12 mouse cellular contexts compared by ENCODE assay signal in the genomic region with DNA sequence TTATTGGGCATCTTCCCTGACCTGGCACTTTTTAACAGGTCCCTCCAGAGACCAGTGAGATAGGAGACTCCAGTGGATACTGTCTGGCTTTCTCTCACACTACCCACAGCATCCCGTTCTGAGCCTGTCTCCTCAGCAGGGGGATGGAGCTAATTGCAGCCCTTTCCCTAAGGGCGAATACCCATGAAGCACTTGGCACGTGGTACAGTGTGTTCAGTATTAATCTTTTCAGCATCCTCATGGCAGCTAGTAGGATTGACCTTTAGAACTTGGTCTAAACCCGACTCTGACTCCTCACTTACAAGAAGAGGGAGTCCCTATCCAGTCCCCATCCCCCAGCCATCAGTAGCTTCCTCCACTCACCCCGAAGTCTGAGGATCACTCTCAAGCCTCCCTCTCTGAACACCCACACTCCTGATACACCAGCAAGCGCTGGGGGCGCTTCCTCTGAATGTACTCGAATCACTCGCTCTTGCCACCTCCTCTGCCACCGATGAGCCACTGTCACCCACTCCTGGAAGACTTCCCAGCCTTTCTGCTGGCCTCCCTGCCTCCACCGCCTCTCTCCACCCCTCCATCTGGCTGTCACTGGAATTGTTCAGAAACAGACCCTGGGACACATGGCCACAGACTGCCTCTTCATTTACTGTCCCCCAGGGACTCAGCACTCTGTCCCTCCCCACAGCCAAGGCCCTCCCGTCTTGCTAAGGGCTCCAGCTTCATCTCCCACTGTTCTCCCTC. TPM values are rescaled to one million over a fixed set of nuclear protein-coding genes. Genes with fewer than 3 reads are reported as not detected.
DNase-seq lines count a peak whose midpoint lies in the region; ATAC-seq and TF ChIP-seq lines count a peak whose summit lies in the region.
"Had no signal": no experiment of that assay in that cellular context is flagged by ENCODE, and none has a peak within 500 bp of the region (broad histone marks: within the 10 kb centered on the region; RNA-seq: fewer than 3 reads in every experiment).

No protein-coding gene starts in this region.

- DNase-seq in lung, postnatal 14 days = no peak
- peak; percentile 68 for DNase-seq in left cerebral cortex, adult 11 months (ENCODE audit: low spot score)
- DNase-seq in urinary bladder, postnatal 10 days (ENCODE audit: low spot score) = no peak
- no peak for DNase-seq in spleen, adult 12 weeks (ENCODE audit: low spot score)
- DNase-seq: gastrocnemius, postnatal 10 days; kidney, postnatal 36 days; liver, embryonic 13.5 days; thymus, adult 18-20 months had no signal

- TF ChIP-seq EP300 in ES-Bruce4 (IDR thresholded peaks at IDR 0.05; ENCODE audit: insufficient read depth, low read depth, low read length) = 0 out of 2 replicates have a peak, but pooled peaks have one; percentile 22

- no peak overlapping the region for H3K9ac ChIP-seq in forebrain, embryonic 13.5 days
- H3K9ac ChIP-seq in forebrain, embryonic 15.5 days (replicated peaks) = no peak overlapping the region
- H3K9ac ChIP-seq in lung, embryonic 15.5 days = no peak overlapping the region
- H3K9ac ChIP-seq in ES-Bruce4 (ENCODE audit: low read depth, poor library complexity, severe bottlenecking) = no peak overlapping the region
- H3K9ac ChIP-seq: liver, embryonic 13.5 days had no signal

- TF ChIP-seq CTCF in ES-Bruce4 (IDR thresholded peaks at IDR 0.05; ENCODE audit: low read depth, low read length) = no peak

- H3K4me3 ChIP-seq in forebrain, embryonic 13.5 days = no peak overlapping the region
- H3K4me3 ChIP-seq in forebrain, embryonic 15.5 days = no peak overlapping the region
- H3K4me3 ChIP-seq in lung, embryonic 15.5 days = no peak overlapping the region
- no peak overlapping the region for H3K4me3 ChIP-seq in ES-Bruce4 (ENCODE audit: low read depth, low read length)
- H3K4me3 ChIP-seq: liver, embryonic 13.5 days had no signal

- ATAC-seq in forebrain, embryonic 13.5 days = no peak
- ATAC-seq in forebrain, embryonic 15.5 days (replicated peaks) = no peak
- peak; percentile 37; the same call in 1 of the 2 replicates for ATAC-seq in lung, embryonic 15.5 days (ENCODE audit: borderline replicate concordance, extremely low read depth, low FRiP score, low TSS enrichment)

- TF ChIP-seq POLR2A in ES-Bruce4 (IDR thresholded peaks at IDR 0.05; ENCODE audit: insufficient read depth, low read length) = no peak

- H3K4me2 ChIP-seq in forebrain, embryonic 13.5 days = no peak overlapping the region
- H3K4me2 ChIP-seq in forebrain, embryonic 15.5 days (replicated peaks) = no peak overlapping the region
- no peak overlapping the region for H3K4me2 ChIP-seq in lung, embryonic 15.5 days
- H3K4me2 ChIP-seq: liver, embryonic 13.5 days had no signal

- no peaks in the 10 kb centered on the region for H3K36me3 ChIP-seq in forebrain, embryonic 13.5 days (ENCODE audit: poor library complexity, severe bottlenecking)
- H3K36me3 ChIP-seq in forebrain, embryonic 15.5 days = no peaks in the 10 kb centered on the region
- no peaks in the 10 kb centered on the region for H3K36me3 ChIP-seq in lung, embryonic 15.5 days
- H3K36me3 ChIP-seq in ES-Bruce4 (ENCODE audit: control insufficient read depth, insufficient read depth, low read length, poor library complexity, severe bottlenecking) = no peaks in the 10 kb centered on the region
- H3K36me3 ChIP-seq: liver, embryonic 13.5 days had no signal

- H3K27ac ChIP-seq in forebrain, embryonic 13.5 days = peak overlapping the region; percentile 27; the same call in 1 of the 2 replicates
- no peak overlapping the region for H3K27ac ChIP-seq in forebrain, embryonic 15.5 days (replicated peaks)
- no peak overlapping the region for H3K27ac ChIP-seq in lung, embryonic 15.5 days
- no peak overlapping the region for H3K27ac ChIP-seq in ES-Bruce4 (ENCODE audit: insufficient read depth, low read length)
- H3K27ac ChIP-seq: liver, embryonic 13.5 days had no signal

- peaks cover 8% of the 10 kb centered on the region; the same call in 1 of the 2 replicates for H3K4me1 ChIP-seq in forebrain, embryonic 13.5 days
- 0 out of 2 replicates have a peak, but pooled peaks cover 6% of the 10 kb centered on the region for H3K4me1 ChIP-seq in forebrain, embryonic 15.5 days
- H3K4me1 ChIP-seq in lung, embryonic 15.5 days = no peaks in the 10 kb centered on the region
- peaks cover 16% of the 10 kb centered on the region for H3K4me1 ChIP-seq in ES-Bruce4 (ENCODE audit: control insufficient read depth, insufficient read depth, low read length)
- H3K4me1 ChIP-seq: liver, embryonic 13.5 days had no signal

- 67% methylated on average over 12 of the region's 12 CpGs for WGBS in forebrain, embryonic 13.5 days
- 57% methylated on average over 12 of the region's 12 CpGs for WGBS in forebrain, embryonic 15.5 days
- 68% methylated on average over 12 of the region's 12 CpGs for WGBS in lung, embryonic 15.5 days

- H3K9me3 ChIP-seq in forebrain, embryonic 13.5 days (replicated peaks) = no peaks in the 10 kb centered on the region
- H3K9me3 ChIP-seq in forebrain, embryonic 15.5 days = no peaks in the 10 kb centered on the region
- no peaks in the 10 kb centered on the region for H3K9me3 ChIP-seq in lung, embryonic 15.5 days
- no peaks in the 10 kb centered on the region for H3K9me3 ChIP-seq in ES-Bruce4 (replicated peaks; ENCODE audit: control insufficient read depth, insufficient read depth, low read length, poor library complexity, severe bottlenecking)
- H3K9me3 ChIP-seq: liver, embryonic 13.5 days had no signal

- no peaks in the 10 kb centered on the region for H3K27me3 ChIP-seq in forebrain, embryonic 13.5 days
- H3K27me3 ChIP-seq in forebrain, embryonic 15.5 days = no peaks in the 10 kb centered on the region
- no peaks in the 10 kb centered on the region for H3K27me3 ChIP-seq in lung, embryonic 15.5 days
- no peaks in the 10 kb centered on the region for H3K27me3 ChIP-seq in ES-Bruce4 (ENCODE audit: control insufficient read depth, insufficient read depth, low read length, poor library complexity, severe bottlenecking)
- H3K27me3 ChIP-seq: liver, embryonic 13.5 days had no signal

RNA-seq across cellular contexts. Expression of gene Src, which starts 8.3 kb away (rescaled TPM):
- 28.9 and 35.1 TPM in 2 replicates for polyA plus RNA-seq in forebrain, embryonic 13.5 days (2015; fragmentation: Nextera tagmentation; extraction: Ambion mirVana)
- 35.6 and 37.9 TPM in 2 replicates for polyA plus RNA-seq in forebrain, embryonic 15.5 days (2015; fragmentation: Nextera tagmentation; extraction: Ambion mirVana)
- 24.0 and 24.8 TPM in 2 replicates for polyA plus RNA-seq in lung, embryonic 15.5 days (2015; fragmentation: Nextera tagmentation; extraction: Ambion mirVana)
- 53.4 and 54.7 TPM in 2 replicates for polyA plus RNA-seq in ES-Bruce4 (2011; ENCODE audit: insufficient read depth, insufficient read length, low read depth, missing spikeins)

RNA-seq across cellular contexts. Expression of gene Manbal, which starts 42.6 kb away (rescaled TPM):
- 89.9 and 95.2 TPM in 2 replicates for polyA plus RNA-seq in forebrain, embryonic 13.5 days (2015; fragmentation: Nextera tagmentation; extraction: Ambion mirVana)
- 105 TPM in 2 replicates for polyA plus RNA-seq in forebrain, embryonic 15.5 days (2015; fragmentation: Nextera tagmentation; extraction: Ambion mirVana)
- polyA plus RNA-seq in lung, embryonic 15.5 days (2015; fragmentation: Nextera tagmentation; extraction: Ambion mirVana) = 83.9 and 89.4 TPM in 2 replicates
- polyA plus RNA-seq in ES-Bruce4 (2011; ENCODE audit: insufficient read depth, insufficient read length, low read depth, missing spikeins) = 37.8 and 38.1 TPM in 2 replicates
